Comparison of ENCODE assay signal across 8 mouse cellular contexts in the genomic region with DNA sequence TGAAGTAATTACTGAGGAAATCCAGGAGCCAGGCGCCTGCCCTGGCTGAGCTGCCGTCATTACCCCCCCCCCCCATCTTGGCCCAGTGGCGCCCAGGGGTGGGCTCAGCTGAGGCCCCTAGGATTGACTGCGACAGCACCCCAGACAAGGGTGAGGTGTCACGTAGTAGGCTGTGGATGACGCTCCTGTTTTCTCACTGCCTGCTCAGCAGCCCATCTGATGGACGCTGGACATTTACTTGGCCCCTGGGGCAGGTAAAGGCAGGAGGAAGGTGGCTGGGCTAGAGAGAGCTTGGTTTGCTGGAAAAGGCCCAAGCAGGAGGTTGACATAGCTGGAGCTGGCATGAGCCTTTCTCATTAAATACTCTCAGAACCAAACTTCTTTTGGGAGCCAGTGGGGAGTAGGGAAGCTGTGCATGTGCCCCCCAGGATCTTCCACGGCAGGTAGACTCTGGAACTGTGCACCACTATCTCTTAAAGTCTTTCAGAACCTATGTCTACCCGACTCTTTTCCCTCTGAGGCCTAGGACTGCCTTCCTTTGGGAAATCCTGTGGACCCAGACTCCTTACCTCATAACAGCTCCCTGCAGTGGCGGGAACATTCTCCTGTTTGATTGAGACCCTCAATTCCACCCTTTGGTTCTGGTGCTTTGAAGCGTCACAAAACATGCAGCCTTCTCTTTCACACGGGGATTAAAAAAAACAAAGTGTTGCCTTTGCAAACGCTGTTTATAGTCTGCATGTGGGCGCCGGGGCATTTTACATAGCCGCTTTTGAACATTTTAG. TPM values are rescaled to one million over a fixed set of nuclear protein-coding genes. Genes with fewer than 3 reads are reported as not detected.
DNase-seq lines count a peak whose midpoint lies in the region; ATAC-seq and TF ChIP-seq lines count a peak whose summit lies in the region.

No protein-coding gene starts in this region.

- H3K36me3 ChIP-seq in heart, embryonic 12.5 days = no peaks in the 10 kb centered on the region
- no peaks in the 10 kb centered on the region for H3K36me3 ChIP-seq in forebrain, embryonic 16.5 days (ENCODE audit: control insufficient read depth, insufficient read depth)
- H3K36me3 ChIP-seq in midbrain, embryonic 12.5 days = no peaks in the 10 kb centered on the region

- peaks cover 32% of the 10 kb centered on the region for H3K4me1 ChIP-seq in heart, embryonic 12.5 days (replicated peaks)
- peaks cover 44% of the 10 kb centered on the region for H3K4me1 ChIP-seq in forebrain, embryonic 16.5 days (replicated peaks; ENCODE audit: control insufficient read depth, insufficient read depth, low read length)
- H3K4me1 ChIP-seq in midbrain, embryonic 12.5 days = peaks cover 54% of the 10 kb centered on the region

- H3K9ac ChIP-seq in heart, embryonic 12.5 days = peak overlapping the region; percentile 59
- peak overlapping the region; percentile 69 for H3K9ac ChIP-seq in forebrain, embryonic 16.5 days (replicated peaks; ENCODE audit: low read depth, low read length)
- H3K9ac ChIP-seq in midbrain, embryonic 12.5 days (replicated peaks) = peak overlapping the region; percentile 87

- peak overlapping the region; percentile 75 for H3K4me2 ChIP-seq in heart, embryonic 12.5 days
- peak overlapping the region; percentile 74 for H3K4me2 ChIP-seq in forebrain, embryonic 16.5 days (ENCODE audit: low read length)
- peak overlapping the region; percentile 75 for H3K4me2 ChIP-seq in midbrain, embryonic 12.5 days (replicated peaks)

- peak overlapping the region; percentile 45 for H3K4me3 ChIP-seq in heart, embryonic 12.5 days
- peak overlapping the region; percentile 56 for H3K4me3 ChIP-seq in forebrain, embryonic 16.5 days (replicated peaks; ENCODE audit: low read length)
- peak overlapping the region; percentile 70 for H3K4me3 ChIP-seq in midbrain, embryonic 12.5 days

- no peaks in the 10 kb centered on the region for H3K9me3 ChIP-seq in heart, embryonic 12.5 days (replicated peaks)
- H3K9me3 ChIP-seq in forebrain, embryonic 16.5 days (ENCODE audit: control insufficient read depth, low read length) = no peaks in the 10 kb centered on the region
- H3K9me3 ChIP-seq in midbrain, embryonic 12.5 days = no peaks in the 10 kb centered on the region

- no peak overlapping the region for H3K27ac ChIP-seq in heart, embryonic 12.5 days (ENCODE audit: poor library complexity, severe bottlenecking)
- H3K27ac ChIP-seq in forebrain, embryonic 16.5 days (ENCODE audit: low read length) = peak overlapping the region; percentile 94
- H3K27ac ChIP-seq in midbrain, embryonic 12.5 days (replicated peaks) = peak overlapping the region; percentile 99

- 49% methylated on average over 16 of the region's 16 CpGs for WGBS in heart, embryonic 12.5 days
- 3% methylated on average over 16 of the region's 16 CpGs for WGBS in forebrain, embryonic 16.5 days
- WGBS in midbrain, embryonic 12.5 days = 4% methylated on average over 16 of the region's 16 CpGs

- ATAC-seq in heart, embryonic 12.5 days (ENCODE audit: insufficient number of reproducible peaks, low FRiP score) = no peak
- ATAC-seq in forebrain, embryonic 16.5 days = peak; percentile 9
- ATAC-seq in midbrain, embryonic 12.5 days (ENCODE audit: low FRiP score, low read depth) = peak; percentile 17

- no peak for DNase-seq in heart, postnatal 4 days
- peak; percentile 95 for DNase-seq in brain, embryonic 14.5 days (ENCODE audit: low read depth)
- no peak for DNase-seq in thymus, postnatal 10 days (ENCODE audit: low spot score in 2 of 2)
- no peak for DNase-seq in left cerebral cortex, postnatal 25 days (ENCODE audit: low spot score in 2 of 2)
- no peak for DNase-seq in right cerebral cortex, postnatal 36 days (ENCODE audit: low spot score in 2 of 2)

- TF ChIP-seq POLR2A in brain, embryonic 14.5 days (IDR thresholded peaks at IDR 0.05; ENCODE audit: borderline replicate concordance, extremely low read depth, insufficient read depth, insufficient read length, poor library complexity, severe bottlenecking) = no peak

- TF ChIP-seq CTCF in brain, embryonic 14.5 days (IDR thresholded peaks at IDR 0.05; ENCODE audit: borderline replicate concordance, extremely low read depth, insufficient read depth, insufficient read length) = no peak

- peaks cover 8% of the 10 kb centered on the region; the same call in 1 of the 2 replicates for H3K27me3 ChIP-seq in heart, embryonic 12.5 days (replicated peaks)
- no peaks in the 10 kb centered on the region for H3K27me3 ChIP-seq in forebrain, embryonic 16.5 days (replicated peaks; ENCODE audit: control insufficient read depth, insufficient read depth, low read length)
- H3K27me3 ChIP-seq in midbrain, embryonic 12.5 days = peaks cover 9% of the 10 kb centered on the region; the same call in 1 of the 2 replicates

- intact Hi-C loops in left cerebral cortex, postnatal 25 days (cut with DNase I) = no loop called here

RNA-seq across cellular contexts. Expression of gene Plekha6, which starts 19.3 kb away (rescaled TPM):
- 18.7 and 19.4 TPM in 2 replicates for polyA plus RNA-seq in heart, embryonic 12.5 days (2016; fragmentation: Nextera tagmentation; extraction: Ambion mirVana)
- 10 to 100 TPM; 42.1 to 45.9 TPM for total RNA-seq in heart, postnatal 4 days (2021)
- 51.4 and 78.3 TPM in 2 replicates for polyA plus RNA-seq in brain, embryonic 14.5 days (2012; rRNA removed)
- polyA plus RNA-seq in forebrain, embryonic 16.5 days (2015; fragmentation: Nextera tagmentation; extraction: Ambion mirVana) = 10.7 and 11.7 TPM in 2 replicates
- 27.7 and 36.1 TPM in 2 replicates for polyA plus RNA-seq in midbrain, embryonic 12.5 days (2016; fragmentation: Nextera tagmentation; extraction: Ambion mirVana)
- 10 to 100 TPM; 72.2 to 84.2 TPM for total RNA-seq in left cerebral cortex, postnatal 25 days (2021)

RNA-seq across cellular contexts. Expression of gene Ppp1r15b, which starts 52.4 kb away (rescaled TPM):
- polyA plus RNA-seq in heart, embryonic 12.5 days (2016; fragmentation: Nextera tagmentation; extraction: Ambion mirVana) = 42.3 and 46.2 TPM in 2 replicates
- total RNA-seq in heart, postnatal 4 days (2021) = 10 to 100 TPM; 41.6 to 44.4 TPM
- 25.9 and 31.3 TPM in 2 replicates for polyA plus RNA-seq in brain, embryonic 14.5 days (2012; rRNA removed)
- polyA plus RNA-seq in forebrain, embryonic 16.5 days (2015; fragmentation: Nextera tagmentation; extraction: Ambion mirVana) = 36.3 and 40.3 TPM in 2 replicates
- polyA plus RNA-seq in midbrain, embryonic 12.5 days (2016; fragmentation: Nextera tagmentation; extraction: Ambion mirVana) = 52.7 and 57.9 TPM in 2 replicates
- total RNA-seq in left cerebral cortex, postnatal 25 days (2021) = 10 to 100 TPM; 43.4 to 45.7 TPM
